Mouse (Mus musculus): ENCODE measurements at regions not wholly inside any gene's neighbourhood (a gene's known extent, or its start where the extent isn't known, plus 50 kb on each side); places are given as distances from the start of the nearest gene placed in this dataset.

- no peak overlapping the region for H3K4me3 ChIP-seq (ENCODE audit: low read length)
- H3K27ac ChIP-seq (ENCODE audit: low read length), result no peak overlapping the region
- no peaks in the 10 kb centered on the region for H3K4me1 ChIP-seq (ENCODE audit: control insufficient read depth, insufficient read depth, low read length)
- WGBS, result 86% methylated on average over 2 of the region's 2 CpGs
- H3K27me3 ChIP-seq (replicated peaks; ENCODE audit: control insufficient read depth, insufficient read depth, low read length), result no peaks in the 10 kb centered on the region
- no peak overlapping the region for H3K9ac ChIP-seq (ENCODE audit: low read depth, low read length)
- no peaks in the 10 kb centered on the region for H3K9me3 ChIP-seq (ENCODE audit: control insufficient read depth, low read length)
- no peak overlapping the region for H3K4me2 ChIP-seq (ENCODE audit: low read depth, low read length)
- no peak for ATAC-seq
- H3K36me3 ChIP-seq (ENCODE audit: control insufficient read depth, insufficient read depth, low read length), result no peaks in the 10 kb centered on the region
Measured at GRCm38 (mm10) chr4:51519281-51519680, 302.8 kb downstream of the Cylc2 start.

- H3K27ac ChIP-seq (ENCODE audit: low read length), result no peak overlapping the region
- H3K9ac ChIP-seq (ENCODE audit: low read depth, low read length), result no peak overlapping the region
- no peak overlapping the region for H3K4me3 ChIP-seq (ENCODE audit: low read length)
- H3K9me3 ChIP-seq (ENCODE audit: control insufficient read depth, low read length), result no peaks in the 10 kb centered on the region
- no peaks in the 10 kb centered on the region for H3K27me3 ChIP-seq (replicated peaks; ENCODE audit: control insufficient read depth, insufficient read depth, low read length)
- H3K4me2 ChIP-seq (ENCODE audit: low read depth, low read length), result no peak overlapping the region
- ATAC-seq, result no peak
- no peaks in the 10 kb centered on the region for H3K36me3 ChIP-seq (ENCODE audit: control insufficient read depth, insufficient read depth, low read length)
- no peaks in the 10 kb centered on the region for H3K4me1 ChIP-seq (ENCODE audit: control insufficient read depth, insufficient read depth, low read length)
Measured at GRCm38 (mm10) chr4:51519750-51520149, 303.3 kb downstream of the Cylc2 start.

- Histone ChIP-seq H3K4me3 (ENCODE audit: low read length) (no peak overlapping the region), H3K4me2 (ENCODE audit: low read depth, low read length) (no peak overlapping the region), H3K27ac (ENCODE audit: low read length) (no peak overlapping the region), H3K27me3 (replicated peaks; ENCODE audit: control insufficient read depth, insufficient read depth, low read length) (no peaks in the 10 kb centered on the region), H3K9me3 (ENCODE audit: control insufficient read depth, low read length) (no peaks in the 10 kb centered on the region), H3K4me1 (ENCODE audit: control insufficient read depth, insufficient read depth, low read length) (no peaks in the 10 kb centered on the region), H3K9ac (ENCODE audit: low read depth, low read length) (no peak overlapping the region), H3K36me3 (ENCODE audit: control insufficient read depth, insufficient read depth, low read length) (no peaks in the 10 kb centered on the region)
- ATAC-seq, result no peak
- 82% methylated on average over 6 of the region's 6 CpGs for WGBS
Measured at GRCm38 (mm10) chr4:51545419-51545818, 328.9 kb downstream of the Cylc2 start.

- Histone ChIP-seq H3K27ac (ENCODE audit: low read length) (no peak overlapping the region), H3K4me3 (ENCODE audit: low read length) (no peak overlapping the region), H3K4me2 (ENCODE audit: low read depth, low read length) (no peak overlapping the region), H3K4me1 (ENCODE audit: control insufficient read depth, insufficient read depth, low read length) (no peaks in the 10 kb centered on the region), H3K9me3 (ENCODE audit: control insufficient read depth, low read length) (no peaks in the 10 kb centered on the region), H3K36me3 (ENCODE audit: control insufficient read depth, insufficient read depth, low read length) (no peaks in the 10 kb centered on the region), H3K9ac (ENCODE audit: low read depth, low read length) (no peak overlapping the region), H3K27me3 (replicated peaks; ENCODE audit: control insufficient read depth, insufficient read depth, low read length) (no peaks in the 10 kb centered on the region)
- 66% methylated on average over 1 of the region's 1 CpGs for WGBS
- ATAC-seq, result no peak
Measured at GRCm38 (mm10) chr4:51559693-51560092, 343.2 kb downstream of the Cylc2 start.

- Histone ChIP-seq H3K36me3 (ENCODE audit: control insufficient read depth, insufficient read depth, low read length) (no peaks in the 10 kb centered on the region), H3K27me3 (replicated peaks; ENCODE audit: control insufficient read depth, insufficient read depth, low read length) (no peaks in the 10 kb centered on the region), H3K9me3 (ENCODE audit: control insufficient read depth, low read length) (no peaks in the 10 kb centered on the region), H3K4me3 (ENCODE audit: low read length) (no peak overlapping the region), H3K4me1 (ENCODE audit: control insufficient read depth, insufficient read depth, low read length) (no peaks in the 10 kb centered on the region), H3K27ac (ENCODE audit: low read length) (no peak overlapping the region), H3K4me2 (ENCODE audit: low read depth, low read length) (no peak overlapping the region), H3K9ac (ENCODE audit: low read depth, low read length) (no peak overlapping the region)
- no peak for ATAC-seq
Measured at GRCm38 (mm10) chr4:51560100-51560499, 343.6 kb downstream of the Cylc2 start.

GRCm38 (mm10) chr4:51562379-51562778, 345.9 kb downstream of the Cylc2 start:
- Histone ChIP-seq H3K9ac (ENCODE audit: low read depth, low read length) (no peak overlapping the region), H3K4me2 (ENCODE audit: low read depth, low read length) (no peak overlapping the region), H3K27me3 (replicated peaks; ENCODE audit: control insufficient read depth, insufficient read depth, low read length) (no peaks in the 10 kb centered on the region), H3K9me3 (ENCODE audit: control insufficient read depth, low read length) (no peaks in the 10 kb centered on the region), H3K36me3 (ENCODE audit: control insufficient read depth, insufficient read depth, low read length) (no peaks in the 10 kb centered on the region), H3K27ac (ENCODE audit: low read length) (no peak overlapping the region), H3K4me3 (ENCODE audit: low read length) (no peak overlapping the region), H3K4me1 (ENCODE audit: control insufficient read depth, insufficient read depth, low read length) (no peaks in the 10 kb centered on the region)
- WGBS, result 82% methylated on average over 5 of the region's 5 CpGs
- ATAC-seq, result no peak

GRCm38 (mm10) chr4:51576456-51576855, 360.0 kb downstream of the Cylc2 start:
- H3K36me3 ChIP-seq (ENCODE audit: control insufficient read depth, insufficient read depth, low read length), result no peaks in the 10 kb centered on the region
- H3K4me2 ChIP-seq (ENCODE audit: low read depth, low read length), result no peak overlapping the region
- no peak for ATAC-seq
- no peaks in the 10 kb centered on the region for H3K9me3 ChIP-seq (ENCODE audit: control insufficient read depth, low read length)
- H3K27ac ChIP-seq (ENCODE audit: low read length), result no peak overlapping the region
- H3K4me1 ChIP-seq (ENCODE audit: control insufficient read depth, insufficient read depth, low read length), result no peaks in the 10 kb centered on the region
- H3K27me3 ChIP-seq (replicated peaks; ENCODE audit: control insufficient read depth, insufficient read depth, low read length), result no peaks in the 10 kb centered on the region
- 40% methylated on average over 2 of the region's 2 CpGs for WGBS
- H3K4me3 ChIP-seq (ENCODE audit: low read length), result no peak overlapping the region
- no peak overlapping the region for H3K9ac ChIP-seq (ENCODE audit: low read depth, low read length)

GRCm38 (mm10) chr4:51594044-51594443, 377.6 kb downstream of the Cylc2 start:
- H3K4me1 ChIP-seq (ENCODE audit: control insufficient read depth, insufficient read depth, low read length), result no peaks in the 10 kb centered on the region
- H3K27me3 ChIP-seq (replicated peaks; ENCODE audit: control insufficient read depth, insufficient read depth, low read length), result no peaks in the 10 kb centered on the region
- H3K9ac ChIP-seq (ENCODE audit: low read depth, low read length), result no peak overlapping the region
- no peak for ATAC-seq
- H3K9me3 ChIP-seq (ENCODE audit: control insufficient read depth, low read length), result no peaks in the 10 kb centered on the region
- no peak overlapping the region for H3K4me2 ChIP-seq (ENCODE audit: low read depth, low read length)
- no peak overlapping the region for H3K4me3 ChIP-seq (ENCODE audit: low read length)
- 70% methylated on average over 4 of the region's 4 CpGs for WGBS
- no peaks in the 10 kb centered on the region for H3K36me3 ChIP-seq (ENCODE audit: control insufficient read depth, insufficient read depth, low read length)
- no peak overlapping the region for H3K27ac ChIP-seq (ENCODE audit: low read length)

GRCm38 (mm10) chr4:51597850-51598249, 381.4 kb downstream of the Cylc2 start:
- H3K9me3 ChIP-seq (ENCODE audit: control insufficient read depth, low read length), result no peaks in the 10 kb centered on the region
- no peak overlapping the region for H3K9ac ChIP-seq (ENCODE audit: low read depth, low read length)
- no peak overlapping the region for H3K27ac ChIP-seq (ENCODE audit: low read length)
- 58% methylated on average over 3 of the region's 3 CpGs for WGBS
- no peaks in the 10 kb centered on the region for H3K36me3 ChIP-seq (ENCODE audit: control insufficient read depth, insufficient read depth, low read length)
- ATAC-seq, result no peak
- no peaks in the 10 kb centered on the region for H3K27me3 ChIP-seq (replicated peaks; ENCODE audit: control insufficient read depth, insufficient read depth, low read length)
- no peak overlapping the region for H3K4me2 ChIP-seq (ENCODE audit: low read depth, low read length)
- H3K4me3 ChIP-seq (ENCODE audit: low read length), result no peak overlapping the region
- no peaks in the 10 kb centered on the region for H3K4me1 ChIP-seq (ENCODE audit: control insufficient read depth, insufficient read depth, low read length)

GRCm38 (mm10) chr4:51599984-51600747, 383.7 kb downstream of the Cylc2 start:
- Histone ChIP-seq H3K9ac (ENCODE audit: low read depth, low read length) (no peak overlapping the region), H3K27ac (ENCODE audit: low read length) (no peak overlapping the region), H3K4me1 (ENCODE audit: control insufficient read depth, insufficient read depth, low read length) (no peaks in the 10 kb centered on the region), H3K4me3 (ENCODE audit: low read length) (no peak overlapping the region), H3K27me3 (replicated peaks; ENCODE audit: control insufficient read depth, insufficient read depth, low read length) (no peaks in the 10 kb centered on the region), H3K9me3 (ENCODE audit: control insufficient read depth, low read length) (no peaks in the 10 kb centered on the region), H3K36me3 (ENCODE audit: control insufficient read depth, insufficient read depth, low read length) (no peaks in the 10 kb centered on the region), H3K4me2 (ENCODE audit: low read depth, low read length) (no peak overlapping the region)
- WGBS, result 58% methylated on average over 6 of the region's 6 CpGs
- ATAC-seq, result peak; percentile 88

All from intestine, embryonic 16.5 days (tissue).